Mouse (Mus musculus) cerebellum, adult 2 months (tissue): ENCODE measurements around the gene Amdhd1.

Experiments
- CTCF ChIP-seq: fragments of 200-500 bp; IDR thresholded peaks from 2 replicates; pipeline ENCODE4 v1.5.1; 2011; ENCODE audit warnings: low read depth, mild to moderate bottlenecking, control low read depth, low read length, moderate library complexity, borderline replicate concordance; ENCODE audit not compliant: insufficient read depth
- POLR2A ChIP-seq: fragments of 200-500 bp; IDR thresholded peaks from 2 replicates; pipeline ENCODE4 v1.6.1; 2011; ENCODE audit warnings: low read length, control low read depth, borderline replicate concordance; ENCODE audit not compliant: insufficient read depth

DNA sequence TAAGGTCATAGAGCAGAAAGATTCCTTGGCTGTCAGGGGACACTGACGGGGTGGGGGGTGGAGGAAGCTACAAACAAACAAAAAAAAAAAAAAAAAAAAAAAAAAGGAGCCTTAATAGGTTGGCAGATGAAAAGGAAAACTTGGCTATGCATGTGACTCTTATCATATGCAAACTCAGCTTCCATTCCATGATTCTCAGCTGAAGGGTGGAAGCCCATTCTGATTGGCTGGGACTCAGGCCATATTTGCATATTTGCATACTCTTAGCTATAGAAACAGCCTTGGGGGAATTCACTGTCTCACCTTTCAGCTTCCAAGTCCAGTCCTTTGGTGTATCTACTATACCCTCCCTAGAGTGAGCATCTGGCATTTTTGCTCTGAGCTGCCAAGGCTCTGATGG lies 24.4 kb downstream of the Amdhd1 start:
- TF ChIP-seq CTCF, result no peak
- no peak for TF ChIP-seq POLR2A
